Mouse (Mus musculus): Measurements from ENCODE around the gene Dock9. TPM values are rescaled to one million over a fixed set of nuclear protein-coding genes. Genes with fewer than 3 reads are reported as not detected.
A peak's percentile ranks its signal among the peaks of the same experiment; 100 is the strongest.

Dock9 gene
- polyA plus RNA-seq, 1 experiment from 2014 or later = 7.3 TPM

- no peak for ATAC-seq (ENCODE audit: low FRiP score)
- no peak overlapping the region for H3K27ac ChIP-seq
- H3K27me3 ChIP-seq = no peaks in the 10 kb centered on the region
- H3K4me3 ChIP-seq = no peak overlapping the region
- no peak overlapping the region for H3K4me2 ChIP-seq
- no peak overlapping the region for H3K9ac ChIP-seq
- 83% methylated on average over 15 of the region's 15 CpGs for WGBS
- H3K36me3 ChIP-seq = no peaks in the 10 kb centered on the region; the same call in none of the 2 replicates
- H3K4me1 ChIP-seq (replicated peaks) = 0 out of 2 replicates have a peak, but pooled peaks cover 6% of the 10 kb centered on the region
- no peaks in the 10 kb centered on the region for H3K9me3 ChIP-seq
These were observed 137.3 kb downstream of the Dock9 start for GRCm38 (mm10) chr14:121660167-121660894.

- H3K4me1 ChIP-seq (replicated peaks) = 0 out of 2 replicates have a peak, but pooled peaks cover 6% of the 10 kb centered on the region
- H3K4me2 ChIP-seq = no peak overlapping the region
- H3K27ac ChIP-seq = no peak overlapping the region
- no peak overlapping the region for H3K4me3 ChIP-seq
- H3K9me3 ChIP-seq = no peaks in the 10 kb centered on the region
- no peaks in the 10 kb centered on the region; the same call in none of the 2 replicates for H3K36me3 ChIP-seq
- 78% methylated on average over 12 of the region's 12 CpGs for WGBS
- H3K9ac ChIP-seq = no peak overlapping the region
- ATAC-seq (ENCODE audit: low FRiP score) = no peak
- no peaks in the 10 kb centered on the region for H3K27me3 ChIP-seq
These were observed 138.4 kb downstream of the Dock9 start for GRCm38 (mm10) chr14:121659061-121659824.

- no peak for ATAC-seq (ENCODE audit: low FRiP score)
- Histone ChIP-seq H3K9ac (no peak overlapping the region), H3K27me3 (no peaks in the 10 kb centered on the region), H3K9me3 (no peaks in the 10 kb centered on the region), H3K4me1 (replicated peaks) (0 out of 2 replicates have a peak, but pooled peaks cover 6% of the 10 kb centered on the region), H3K27ac (no peak overlapping the region), H3K4me3 (no peak overlapping the region), H3K4me2 (no peak overlapping the region), H3K36me3 (no peaks in the 10 kb centered on the region; the same call in none of the 2 replicates)
- 88% methylated on average over 9 of the region's 9 CpGs for WGBS
These were observed 139.1 kb downstream of the Dock9 start for GRCm38 (mm10) chr14:121658537-121658936.

- no peak for ATAC-seq (ENCODE audit: low FRiP score)
- H3K36me3 ChIP-seq = no peaks in the 10 kb centered on the region; the same call in none of the 2 replicates
- no peak overlapping the region for H3K4me2 ChIP-seq
- H3K27me3 ChIP-seq = no peaks in the 10 kb centered on the region
- no peak overlapping the region for H3K9ac ChIP-seq
- H3K4me1 ChIP-seq (replicated peaks) = 0 out of 2 replicates have a peak, but pooled peaks cover 6% of the 10 kb centered on the region
- no peak overlapping the region for H3K4me3 ChIP-seq
- H3K27ac ChIP-seq = no peak overlapping the region
- 84% methylated on average over 7 of the region's 7 CpGs for WGBS
- H3K9me3 ChIP-seq = no peaks in the 10 kb centered on the region
These were observed 140.0 kb downstream of the Dock9 start for GRCm38 (mm10) chr14:121657633-121658032.

GRCm38 (mm10) chr14:121656912-121657311 lies 140.7 kb downstream of the Dock9 start:
- ATAC-seq (ENCODE audit: low FRiP score) = no peak

GRCm38 (mm10) chr14:121654977-121655376 lies 142.7 kb downstream of the Dock9 start:
- H3K27ac ChIP-seq = no peak overlapping the region
- no peaks in the 10 kb centered on the region for H3K4me1 ChIP-seq (replicated peaks)
- no peak for ATAC-seq (ENCODE audit: low FRiP score)

More at GRCm38 (mm10) chr14:121656912-121657311, 140.7 kb downstream of the Dock9 start:
- 90% methylated on average over 10 of the region's 10 CpGs for WGBS
- Histone ChIP-seq H3K36me3 (no peaks in the 10 kb centered on the region; the same call in none of the 2 replicates), H3K27me3 (no peaks in the 10 kb centered on the region), H3K4me3 (no peak overlapping the region), H3K27ac (no peak overlapping the region), H3K9ac (no peak overlapping the region), H3K9me3 (no peaks in the 10 kb centered on the region), H3K4me2 (no peak overlapping the region), H3K4me1 (replicated peaks) (0 out of 2 replicates have a peak, but pooled peaks cover 6% of the 10 kb centered on the region)

GRCm38 (mm10) chr14:121654416-121654967 lies 143.1 kb downstream of the Dock9 start:
- Histone ChIP-seq H3K4me1 (replicated peaks) (no peaks in the 10 kb centered on the region), H3K4me3 (no peak overlapping the region), H3K4me2 (no peak overlapping the region), H3K36me3 (no peaks in the 10 kb centered on the region; the same call in none of the 2 replicates), H3K9ac (no peak overlapping the region), H3K27me3 (no peaks in the 10 kb centered on the region), H3K27ac (no peak overlapping the region), H3K9me3 (no peaks in the 10 kb centered on the region)
- no peak for ATAC-seq (ENCODE audit: low FRiP score)
- 70% methylated on average over 7 of the region's 7 CpGs for WGBS

More at GRCm38 (mm10) chr14:121654977-121655376, 142.7 kb downstream of the Dock9 start:
- no peaks in the 10 kb centered on the region; the same call in none of the 2 replicates for H3K36me3 ChIP-seq
- H3K9ac ChIP-seq = no peak overlapping the region
- no peak overlapping the region for H3K4me2 ChIP-seq
- no peaks in the 10 kb centered on the region for H3K27me3 ChIP-seq
- no peaks in the 10 kb centered on the region for H3K9me3 ChIP-seq
- no peak overlapping the region for H3K4me3 ChIP-seq
- WGBS = 78% methylated on average over 2 of the region's 2 CpGs

- no peak overlapping the region for H3K27ac ChIP-seq
- no peak overlapping the region; the same call in 1 of the 2 replicates for H3K9ac ChIP-seq
- no peaks in the 10 kb centered on the region for H3K27me3 ChIP-seq
- no peak overlapping the region for H3K4me3 ChIP-seq
- H3K36me3 ChIP-seq = no peaks in the 10 kb centered on the region; the same call in none of the 2 replicates
- H3K4me2 ChIP-seq = no peak overlapping the region
- 87% methylated on average over 10 of the region's 10 CpGs for WGBS
- H3K4me1 ChIP-seq (replicated peaks) = no peaks in the 10 kb centered on the region
- H3K9me3 ChIP-seq = no peaks in the 10 kb centered on the region
- no peak for ATAC-seq (ENCODE audit: low FRiP score)
These were observed 143.9 kb downstream of the Dock9 start for GRCm38 (mm10) chr14:121653717-121654116.

GRCm38 (mm10) chr14:121653241-121653640 lies 144.4 kb downstream of the Dock9 start:
- no peak overlapping the region for H3K4me3 ChIP-seq
- H3K36me3 ChIP-seq = no peaks in the 10 kb centered on the region; the same call in none of the 2 replicates
- no peaks in the 10 kb centered on the region for H3K27me3 ChIP-seq
- no peaks in the 10 kb centered on the region for H3K4me1 ChIP-seq (replicated peaks)
- WGBS = 89% methylated on average over 7 of the region's 7 CpGs
- no peak for ATAC-seq (ENCODE audit: low FRiP score)
- H3K9me3 ChIP-seq = no peaks in the 10 kb centered on the region
- no peak overlapping the region for H3K9ac ChIP-seq
- H3K4me2 ChIP-seq = no peak overlapping the region
- no peak overlapping the region for H3K27ac ChIP-seq

GRCm38 (mm10) chr14:121648581-121649060 lies 149.0 kb downstream of the Dock9 start:
- no peak overlapping the region for H3K9ac ChIP-seq
- H3K4me3 ChIP-seq = no peak overlapping the region
- no peaks in the 10 kb centered on the region; the same call in 1 of the 2 replicates for H3K36me3 ChIP-seq
- 67% methylated on average over 9 of the region's 9 CpGs for WGBS
- no peak overlapping the region for H3K4me2 ChIP-seq
- H3K27me3 ChIP-seq = no peaks in the 10 kb centered on the region
- no peaks in the 10 kb centered on the region for H3K9me3 ChIP-seq
- 0 out of 2 replicates have a peak overlapping the region, but pooled peaks have one; percentile 44 for H3K27ac ChIP-seq
- no peaks in the 10 kb centered on the region for H3K4me1 ChIP-seq (replicated peaks)
- ATAC-seq (ENCODE audit: low FRiP score) = no peak

- no peaks in the 10 kb centered on the region for H3K27me3 ChIP-seq
- 85% methylated on average over 6 of the region's 6 CpGs for WGBS
- no peaks in the 10 kb centered on the region for H3K4me1 ChIP-seq (replicated peaks)
These were observed 149.9 kb downstream of the Dock9 start for GRCm38 (mm10) chr14:121647693-121648092.

GRCm38 (mm10) chr14:121646617-121647016 lies 151.0 kb downstream of the Dock9 start:
- no peak overlapping the region for H3K4me2 ChIP-seq
- H3K4me1 ChIP-seq (replicated peaks) = no peaks in the 10 kb centered on the region
- no peaks in the 10 kb centered on the region for H3K36me3 ChIP-seq
- H3K9ac ChIP-seq = no peak overlapping the region
- H3K27ac ChIP-seq = no peak overlapping the region
- H3K9me3 ChIP-seq = no peaks in the 10 kb centered on the region
- no peak overlapping the region for H3K4me3 ChIP-seq
- H3K27me3 ChIP-seq = no peaks in the 10 kb centered on the region
- WGBS = 80% methylated on average over 10 of the region's 10 CpGs
- no peak for ATAC-seq (ENCODE audit: low FRiP score)

More at GRCm38 (mm10) chr14:121647693-121648092, 149.9 kb downstream of the Dock9 start:
- Histone ChIP-seq H3K9me3 (no peaks in the 10 kb centered on the region), H3K4me2 (no peak overlapping the region), H3K36me3 (no peaks in the 10 kb centered on the region; the same call in 1 of the 2 replicates), H3K4me3 (no peak overlapping the region), H3K9ac (no peak overlapping the region), H3K27ac (no peak overlapping the region)
- no peak for ATAC-seq (ENCODE audit: low FRiP score)
